Mouse (Mus musculus) adrenal gland, postnatal 10 days (tissue): ENCODE results near the gene Mybbp1a. TPM values are rescaled to one million over a fixed set of nuclear protein-coding genes. Genes with fewer than 3 reads are reported as not detected.
"Not testable (repeated sequence)": the region's sequence is repeated elsewhere in the genome, so short reads cannot be mapped to it uniquely, and the experiment has no call there.

ENCODE experiments used
- DNase-seq: peaks from one replicate; pipeline ENCODE4 v3.0.0; 2021; ENCODE audit warnings: mixed read lengths
- total RNA-seq, 2 experiments: library from RNA; stranded (reverse); gene quantifications; 2 replicates each; pipeline ENCODE4 v1.2.3; 2021

Mybbp1a gene
- total RNA-seq, 2 experiments from 2014 or later = 77.5 to 84.6 TPM

DNA sequence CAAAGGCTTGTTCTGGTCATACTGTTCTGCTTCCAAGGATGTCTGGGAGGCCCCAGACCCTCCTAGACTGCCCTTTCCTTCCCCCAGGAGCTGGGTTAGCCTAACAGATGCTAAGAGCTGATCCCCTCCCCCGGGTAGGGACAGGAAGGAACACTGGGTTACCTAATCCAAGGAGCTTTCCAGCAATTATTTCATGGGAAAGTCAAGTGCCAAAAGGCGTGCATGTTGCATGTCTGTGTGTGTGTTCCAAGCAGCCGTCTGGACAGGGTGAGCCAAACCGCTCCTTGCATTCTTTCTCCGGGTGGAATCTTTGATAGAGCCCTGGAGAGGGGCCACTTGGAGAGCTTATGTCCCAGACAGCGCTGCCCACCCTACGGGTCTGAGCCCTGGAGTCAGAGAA, 28.1 kb upstream of the Mybbp1a start:
- DNase-seq = peak; percentile 54

DNA sequence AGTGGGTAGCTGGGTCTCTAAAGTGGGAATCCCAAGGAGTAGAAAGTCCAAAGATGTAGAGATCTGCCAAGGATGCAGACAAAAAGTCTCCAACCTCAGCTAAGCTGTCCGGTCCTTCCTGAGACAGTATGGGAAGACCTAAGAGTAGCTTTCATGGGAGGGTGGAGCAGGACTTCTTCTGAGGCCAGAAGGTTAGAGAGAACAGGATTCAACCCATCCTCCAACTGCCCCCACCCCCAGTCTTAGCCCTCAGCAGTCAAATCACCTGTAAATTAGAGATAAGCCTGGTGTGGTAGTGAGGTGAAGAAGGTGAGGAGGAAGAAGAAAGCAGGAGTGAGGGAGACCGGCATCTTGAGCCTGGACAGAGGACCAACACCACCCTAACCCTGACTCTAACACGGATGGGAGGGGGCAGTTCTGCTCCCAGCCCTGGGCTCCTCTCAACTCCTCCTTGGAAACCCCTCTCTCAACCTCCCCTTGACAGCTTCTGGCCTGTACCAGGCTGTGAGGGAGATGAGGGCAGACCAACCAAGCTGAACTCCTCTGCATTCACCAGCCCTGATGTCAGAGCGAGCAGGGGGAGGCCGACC, 27.5 kb upstream of the Mybbp1a start:
- no peak for DNase-seq

DNA sequence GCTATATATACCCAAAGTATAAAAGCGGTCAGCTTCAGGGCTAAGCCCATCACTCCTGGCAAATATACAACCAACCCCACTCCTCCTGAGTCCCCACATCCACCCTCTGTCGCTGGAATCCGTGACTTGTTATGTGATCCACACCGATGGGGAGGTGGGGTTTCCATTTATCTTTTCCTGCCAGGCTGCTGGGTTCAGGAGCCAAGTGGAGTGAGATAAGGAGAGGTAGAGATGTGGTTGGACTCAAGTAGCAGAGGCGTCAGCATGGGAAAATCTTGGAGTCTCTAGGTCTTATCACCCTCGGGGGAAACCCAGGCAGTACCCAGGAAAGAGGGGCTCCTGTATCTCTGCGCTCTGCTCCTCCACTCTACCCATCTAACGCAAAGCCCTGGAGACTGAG, 26.0 kb upstream of the Mybbp1a start:
- DNase-seq = no peak

- DNase-seq = no peak
Measured at GRCm38 (mm10) chr11:72416666-72417065, 24.5 kb upstream of the Mybbp1a start.

- DNase-seq = peak; percentile 43
Measured at GRCm38 (mm10) chr11:72417376-72417775, 23.8 kb upstream of the Mybbp1a start.

DNA sequence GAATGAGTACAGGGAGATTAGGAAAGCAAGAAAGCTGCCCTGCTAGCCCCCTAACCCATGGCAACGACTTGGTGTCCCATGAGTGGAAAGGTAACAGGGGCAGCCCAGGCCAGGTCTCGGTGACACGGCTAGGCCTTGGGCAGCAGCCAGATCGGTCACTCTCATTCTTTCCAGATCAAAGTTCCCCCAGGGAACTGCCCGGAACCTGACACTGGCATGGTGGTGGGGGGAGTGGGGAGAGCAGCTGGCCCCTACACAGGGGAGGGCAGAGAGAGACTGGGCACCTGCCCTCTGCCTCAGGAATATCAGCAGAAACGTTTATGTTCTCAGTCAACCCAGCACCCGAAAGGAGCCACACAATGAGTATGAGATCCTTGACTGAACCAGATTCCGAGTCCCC, 22.9 kb upstream of the Mybbp1a start:
- peak; percentile 59 for DNase-seq

DNA sequence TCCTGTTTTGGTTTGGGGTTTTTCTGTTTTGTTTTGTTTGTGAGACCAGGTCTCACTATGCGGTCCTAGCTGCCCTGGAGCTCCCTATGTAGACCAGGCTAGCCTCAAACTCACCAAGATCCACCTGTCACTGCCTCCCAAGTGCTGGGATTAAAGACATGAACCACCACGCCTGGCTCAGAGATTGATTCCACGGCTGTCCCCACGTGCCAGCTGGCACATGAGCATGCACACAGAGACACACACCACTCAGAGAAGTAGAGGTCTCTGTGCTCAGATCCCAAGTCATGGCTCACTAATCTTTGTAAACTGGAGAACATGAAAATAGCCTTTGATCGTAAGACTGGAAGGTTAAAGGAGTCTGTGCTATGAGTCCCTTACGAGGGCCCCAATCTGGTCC, 22.1 kb upstream of the Mybbp1a start:
- no peak for DNase-seq

GRCm38 (mm10) chr11:72420460-72421122, 20.6 kb upstream of the Mybbp1a start:
- no peak for DNase-seq

- peak; percentile 69 for DNase-seq
Measured at GRCm38 (mm10) chr11:72421518-72422278, 19.5 kb upstream of the Mybbp1a start.

DNA sequence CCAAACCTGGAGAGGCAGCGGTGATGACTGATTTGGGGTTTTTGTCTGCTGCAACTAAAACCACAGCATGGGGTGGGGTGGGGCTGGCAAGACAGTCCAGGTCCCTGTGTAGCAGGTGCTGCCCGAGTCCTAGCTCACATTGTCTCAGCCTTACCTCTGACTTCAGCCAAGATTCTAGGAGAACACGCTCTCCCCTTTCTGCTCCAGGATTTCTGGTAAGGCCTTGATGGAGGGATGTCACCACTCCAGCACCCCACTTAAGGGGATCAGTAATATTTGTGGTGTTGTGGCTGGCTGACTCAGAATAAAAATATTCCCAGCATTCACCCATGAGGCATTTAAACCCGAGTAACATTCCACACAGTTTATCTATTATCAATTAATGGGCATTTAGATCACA, 17.5 kb upstream of the Mybbp1a start:
- no peak for DNase-seq

GRCm38 (mm10) chr11:72425201-72425600, 16.0 kb upstream of the Mybbp1a start:
- DNase-seq = no peak

DNA sequence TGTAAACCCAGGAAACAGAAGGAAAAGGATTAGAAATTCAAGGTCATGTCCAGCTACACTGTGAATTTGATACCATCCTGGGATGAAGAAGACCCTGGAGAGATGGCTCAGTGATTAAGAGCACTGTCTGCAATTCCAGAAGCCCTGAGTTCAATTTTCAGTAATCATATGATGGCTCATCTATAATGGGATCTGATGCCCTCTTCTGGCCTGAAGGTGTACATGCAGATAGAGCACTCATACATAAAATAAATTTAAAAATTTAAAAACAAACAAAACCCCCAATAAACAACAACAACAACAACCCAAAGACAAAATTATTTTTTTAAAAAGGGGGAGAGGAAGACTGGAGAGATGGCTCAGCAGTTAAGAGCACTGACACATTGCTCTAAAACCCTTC, 14.3 kb upstream of the Mybbp1a start:
- no peak for DNase-seq

DNA sequence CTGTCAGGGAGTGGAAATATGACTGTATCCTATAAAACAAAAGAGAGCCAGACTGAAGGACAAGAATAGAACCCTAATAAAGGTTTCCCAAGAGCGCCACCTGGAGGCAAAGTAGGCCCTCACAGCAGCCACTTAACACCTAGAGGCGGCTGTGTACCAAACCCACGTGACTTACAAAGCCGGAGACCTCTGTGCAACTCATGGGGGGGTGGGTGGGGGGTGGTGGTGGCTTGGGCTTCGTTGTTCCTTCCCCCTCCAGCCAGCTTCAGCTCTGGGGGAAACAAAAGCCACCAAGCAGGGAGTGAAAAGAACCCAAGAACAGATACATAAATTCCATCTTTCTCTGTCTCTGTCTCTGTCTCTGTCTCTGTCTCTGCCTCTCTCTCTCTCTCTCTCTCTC, 12.5 kb upstream of the Mybbp1a start:
- peak; percentile 89 for DNase-seq

- peak; percentile 83 for DNase-seq
Measured at GRCm38 (mm10) chr11:72429288-72429690, 11.9 kb upstream of the Mybbp1a start.

GRCm38 (mm10) chr11:72430311-72431068, 10.7 kb upstream of the Mybbp1a start:
- DNase-seq = not testable (repeated sequence)

DNA sequence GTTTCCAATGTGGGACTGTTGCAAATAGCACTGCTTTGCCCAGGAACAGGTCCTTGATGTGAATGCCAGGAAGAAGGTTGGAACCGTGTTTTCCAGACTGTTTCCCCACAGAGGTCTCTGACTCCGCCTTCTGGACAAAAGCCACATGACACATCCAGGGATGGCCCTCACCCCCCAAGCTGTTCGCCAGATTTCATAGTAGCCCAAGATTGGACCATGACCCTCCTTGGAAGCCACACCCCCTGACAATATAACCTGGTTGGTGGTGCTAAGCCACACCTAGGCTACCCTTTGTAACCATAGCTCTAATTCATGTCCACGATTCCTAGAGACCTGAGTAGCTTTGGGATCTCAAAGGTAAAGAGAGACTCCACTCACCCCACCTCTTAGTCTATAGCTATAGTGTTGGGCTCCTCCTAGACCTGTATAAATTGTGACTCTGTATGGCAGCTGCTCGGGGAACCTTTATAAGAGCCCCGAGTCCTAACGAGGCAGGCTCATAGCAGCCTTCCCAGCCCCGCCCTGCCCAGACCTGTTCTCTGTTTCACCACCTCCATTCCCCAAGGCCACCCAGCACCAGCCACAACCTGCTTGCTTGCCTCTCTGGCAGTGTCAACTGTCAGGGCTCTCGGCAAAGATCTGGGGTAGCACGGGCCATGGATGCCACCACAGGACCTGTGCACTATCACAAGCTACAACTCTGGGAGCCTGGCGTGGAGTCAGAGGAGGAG, 6.0 kb upstream of the Mybbp1a start, which contains the start of gene Ggt6:
Ggt6 (plus strand) TSS at position 564 of the 731 bp plus-strand sequence.
- peak; percentile 77 for DNase-seq

DNA sequence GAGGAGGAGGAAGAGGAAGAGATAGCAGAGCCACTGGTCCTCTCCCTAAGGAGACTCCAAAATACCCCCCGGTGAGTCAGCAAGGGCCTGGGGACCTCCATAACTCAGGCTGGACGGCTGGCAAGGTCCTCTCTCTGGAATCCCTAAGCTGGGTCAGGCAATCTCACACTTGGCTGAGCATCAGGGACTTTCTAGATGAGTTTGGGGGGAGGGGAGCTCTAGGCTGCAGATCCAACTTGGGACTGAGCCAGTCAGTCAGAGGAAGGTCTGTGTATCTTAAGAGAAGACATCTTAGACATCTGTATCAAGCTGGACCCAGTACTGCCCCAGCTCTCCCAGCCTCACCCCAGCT, 5.5 kb upstream of the Mybbp1a start:
- peak; percentile 82 for DNase-seq

DNA sequence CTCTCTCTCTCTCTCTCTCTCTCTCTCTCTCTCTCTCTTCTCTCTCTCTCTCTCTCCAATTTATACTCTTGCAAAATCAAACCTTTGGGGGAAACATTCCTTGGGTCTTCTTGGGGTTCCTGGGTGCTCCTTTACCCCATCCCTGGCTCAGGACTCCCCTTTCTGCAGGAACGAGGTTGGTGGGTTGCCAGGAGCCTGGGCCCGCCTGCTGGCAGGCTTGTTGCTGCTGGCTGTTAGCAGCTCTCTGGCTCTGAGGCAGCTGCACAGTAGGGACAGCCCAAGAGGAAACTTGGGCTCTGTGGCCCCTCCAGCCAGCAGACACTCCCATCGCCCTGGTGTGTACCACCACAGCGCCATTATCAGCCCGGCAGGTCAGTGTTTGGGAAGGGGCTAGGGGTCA, 4.9 kb upstream of the Mybbp1a start:
- peak; percentile 84 for DNase-seq

DNA sequence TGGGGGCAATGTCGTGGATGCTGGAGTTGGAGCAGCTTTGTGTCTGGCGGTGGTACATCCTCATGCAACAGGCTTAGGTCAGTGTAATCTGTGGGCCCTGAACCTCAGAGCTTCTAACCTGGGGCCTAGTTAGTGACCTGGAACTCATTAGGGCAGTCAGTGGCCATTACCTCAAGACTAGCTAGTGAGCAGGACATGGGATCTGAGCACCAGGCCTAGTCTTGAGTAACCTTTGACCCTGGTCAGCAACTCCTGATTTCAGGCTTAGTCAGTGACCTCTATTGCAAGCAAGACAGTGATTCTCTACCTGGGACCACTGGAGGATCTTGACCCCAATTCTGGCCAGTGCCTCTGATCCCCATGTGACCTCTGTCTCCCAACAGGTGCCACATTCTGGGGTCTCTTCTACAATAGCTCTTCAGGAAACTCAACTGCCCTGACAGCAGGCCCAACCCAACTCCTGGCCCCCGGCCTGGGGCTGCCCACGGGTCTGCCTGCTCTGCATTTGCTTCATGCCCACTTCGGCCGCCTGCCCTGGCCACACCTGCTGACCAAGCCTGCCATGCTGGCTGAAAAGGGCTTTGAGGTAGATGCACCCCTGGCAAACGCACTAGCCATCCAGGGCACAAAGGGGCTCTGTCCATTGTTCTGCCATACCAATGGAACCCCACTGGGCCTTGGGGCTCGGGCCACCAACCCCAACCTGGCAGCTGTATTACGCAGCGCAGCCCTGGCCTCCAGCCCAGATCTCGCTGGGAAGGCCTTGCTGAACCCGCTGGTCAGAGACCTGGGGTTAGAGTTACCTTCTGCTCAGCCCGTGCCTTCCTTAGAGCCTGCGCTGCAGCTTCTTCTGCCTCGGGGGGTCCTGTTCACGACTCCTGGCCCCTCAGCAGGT, 4.2 kb upstream of the Mybbp1a start:
- peak; percentile 84 for DNase-seq

- DNase-seq = no peak
Measured at GRCm38 (mm10) chr11:72438411-72438810, 2.7 kb upstream of the Mybbp1a start.

DNA sequence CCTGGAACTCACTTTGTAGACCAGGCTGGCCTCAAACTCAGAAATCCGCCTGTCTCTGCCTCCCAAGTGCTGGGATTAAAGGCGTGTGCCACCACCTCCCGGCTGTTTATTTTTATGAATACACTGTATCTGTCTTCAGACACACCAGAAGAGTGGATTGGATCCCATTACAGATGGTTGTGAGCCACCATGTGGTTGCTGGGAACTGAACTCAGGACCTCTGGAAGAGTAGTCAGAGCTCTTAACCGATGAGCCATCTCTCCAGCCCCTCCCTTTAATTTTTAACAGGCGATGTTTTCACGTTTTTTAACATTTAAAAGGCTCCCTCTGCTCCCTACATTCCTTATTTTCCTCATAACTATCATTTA, 574 bp upstream of the Mybbp1a start:
- DNase-seq = not testable (repeated sequence)
